16 mouse cellular contexts compared by ENCODE assay signal in the genomic region with DNA sequence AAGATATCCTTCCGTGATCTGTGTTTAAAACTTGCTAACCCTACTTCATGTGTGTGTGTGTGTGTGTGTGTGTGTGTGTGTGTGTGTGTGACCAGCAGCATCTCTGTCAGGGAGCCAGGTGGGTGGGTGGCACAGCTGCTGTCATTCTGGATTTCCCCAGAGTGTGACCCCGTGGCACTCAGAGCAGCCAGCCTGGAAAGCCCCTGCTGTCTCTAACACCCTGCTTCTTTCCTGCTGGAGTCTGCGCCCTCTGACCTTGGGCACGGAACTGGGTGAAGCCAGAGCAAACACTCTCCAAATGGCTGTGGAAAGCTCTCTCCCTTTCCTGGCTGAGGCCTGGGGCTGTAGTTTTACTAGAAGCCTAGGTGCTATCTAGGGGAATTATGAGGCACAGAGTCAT.
DNase-seq lines count a peak whose midpoint lies in the region; ATAC-seq and TF ChIP-seq lines count a peak whose summit lies in the region.
"Had no signal": no experiment of that assay in that cellular context is flagged by ENCODE, and none has a peak within 500 bp of the region (broad histone marks: within the 10 kb centered on the region; RNA-seq: fewer than 3 reads in every experiment).

No protein-coding gene starts in this region.

- WGBS in lung, postnatal 0 days = 34% methylated on average over 4 of the region's 4 CpGs
- WGBS in liver, embryonic 13.5 days (ENCODE audit: insufficient replicate concordance) = 53% methylated on average over 4 of the region's 4 CpGs

- no peak overlapping the region for H3K4me3 ChIP-seq in lung, postnatal 0 days (ENCODE audit: low read depth, low read length)
- H3K4me3 ChIP-seq in liver, embryonic 13.5 days (replicated peaks) = no peak overlapping the region
- H3K4me3 ChIP-seq: erythroblast, embryonic 14.5 days; megakaryocyte, embryonic 14.5 days had no signal

- H3K9ac ChIP-seq in lung, postnatal 0 days (replicated peaks; ENCODE audit: low read depth) = no peak overlapping the region
- no peak overlapping the region for H3K9ac ChIP-seq in liver, embryonic 13.5 days

- H3K27me3 ChIP-seq in lung, postnatal 0 days (replicated peaks; ENCODE audit: insufficient read depth, low read length) = no peaks in the 10 kb centered on the region
- H3K27me3 ChIP-seq in liver, embryonic 13.5 days = no peaks in the 10 kb centered on the region
- H3K27me3 ChIP-seq: megakaryocyte, embryonic 14.5 days had no signal

- no peak for TF ChIP-seq EP300 in lung, postnatal 0 days (IDR thresholded peaks at IDR 0.05)

- ATAC-seq in lung, postnatal 0 days = no peak
- ATAC-seq in liver, embryonic 13.5 days (ENCODE audit: low read depth) = peak; percentile 71
- ATAC-seq in erythroblast, adult 5-6 weeks (replicated peaks; ENCODE audit: low FRiP score, poor library complexity, severe bottlenecking) = no peak

- H3K27ac ChIP-seq in lung, postnatal 0 days (ENCODE audit: low read length) = no peak overlapping the region
- no peak overlapping the region for H3K27ac ChIP-seq in liver, embryonic 13.5 days
- H3K27ac ChIP-seq: kidney, postnatal 0 days had no signal

- DNase-seq in lung, postnatal 0 days (ENCODE audit: low spot score) = peak; percentile 15
- DNase-seq in lung, postnatal 36 days = no peak
- peak; percentile 36 for DNase-seq in Muller cell, postnatal 12 days (ENCODE audit: inconsistent ontology term)
- DNase-seq in embryo, embryonic 9.5 days (ENCODE audit: extremely low spot score) = peak; percentile 12
- no peak for DNase-seq in liver, embryonic 13.5 days
- DNase-seq in urinary bladder, postnatal 10 days (ENCODE audit: low spot score) = no peak
- no peak for DNase-seq in heart, postnatal 4 days
- DNase-seq: cerebellum, adult 9-11 months; gastrocnemius, postnatal 36 days; heart, postnatal 10 days; right cerebral cortex, postnatal 4 days; thymus, adult 2 months had no signal

- H3K36me3 ChIP-seq in lung, postnatal 0 days (ENCODE audit: insufficient read depth, low read length) = no peaks in the 10 kb centered on the region
- H3K36me3 ChIP-seq in liver, embryonic 13.5 days = no peaks in the 10 kb centered on the region

- H3K9me3 ChIP-seq in lung, postnatal 0 days (ENCODE audit: low read length) = no peaks in the 10 kb centered on the region
- no peaks in the 10 kb centered on the region for H3K9me3 ChIP-seq in liver, embryonic 13.5 days (replicated peaks)
- H3K9me3 ChIP-seq: megakaryocyte, embryonic 14.5 days had no signal

- no peak overlapping the region for H3K4me2 ChIP-seq in lung, postnatal 0 days (replicated peaks; ENCODE audit: low read depth, low read length)
- H3K4me2 ChIP-seq in liver, embryonic 13.5 days = no peak overlapping the region

- H3K4me1 ChIP-seq in lung, postnatal 0 days (ENCODE audit: insufficient read depth, low read depth, low read length) = no peaks in the 10 kb centered on the region
- 0 out of 2 replicates have a peak, but pooled peaks cover 4% of the 10 kb centered on the region for H3K4me1 ChIP-seq in liver, embryonic 13.5 days (replicated peaks)
- H3K4me1 ChIP-seq: megakaryocyte, embryonic 14.5 days had no signal

- no peak for TF ChIP-seq CTCF in lung, postnatal 0 days (IDR thresholded peaks at IDR 0.05)

Comparison
In these comparisons a context has a peak if more than half of its experiments do, and no peak if none do; other contexts are left out.
1. DNase-seq: peak in lung, postnatal 0 days (single experiment), Muller cell, postnatal 12 days (single experiment) and embryo, embryonic 9.5 days (single experiment); none in lung, postnatal 36 days (single experiment), liver, embryonic 13.5 days (single experiment), urinary bladder, postnatal 10 days (single experiment) and heart, postnatal 4 days (single experiment).